Mouse (Mus musculus) bone marrow macrophage, adult 2 months (primary cell): ENCODE measurements at regions not wholly inside any gene's neighbourhood (a gene's known extent, or its start where the extent isn't known, plus 50 kb on each side); places are given as distances from the start of the nearest gene placed in this dataset.

Experiments
- CTCF ChIP-seq: IDR thresholded peaks from 2 replicates; pipeline ENCODE4 v1.5.1; 2012; ENCODE audit warnings: low read depth, mild to moderate bottlenecking, low read length, moderate library complexity
- POLR2A ChIP-seq: IDR thresholded peaks from 2 replicates; pipeline ENCODE4 v1.6.1; 2012; ENCODE audit warnings: mild to moderate bottlenecking, low read depth, low read length, borderline replicate concordance

DNA sequence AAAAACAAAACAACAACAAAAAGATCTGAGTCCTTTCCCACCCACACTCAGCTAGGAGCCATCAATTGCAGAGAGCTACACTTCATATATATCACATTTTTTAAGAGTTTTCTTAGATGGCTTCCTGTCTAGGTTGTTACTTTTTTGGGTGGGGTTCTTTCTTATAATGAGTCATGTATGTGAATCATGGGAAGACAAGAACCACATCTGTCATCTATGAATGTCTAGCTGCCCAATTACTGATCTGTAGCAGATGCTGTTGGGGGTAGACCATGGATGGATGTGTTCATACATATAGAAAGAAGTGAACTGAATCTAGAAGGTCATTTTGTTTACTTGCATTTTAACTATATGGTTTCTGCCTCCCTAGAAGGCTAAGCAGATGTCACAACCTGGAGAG is 215.4 kb upstream of the Pard3b start:
- TF ChIP-seq POLR2A (no peak), CTCF (no peak)
